Mouse (Mus musculus) T-cell, adult 66 days (primary cell): ENCODE results near the gene Nolc1. TPM values are rescaled to one million over a fixed set of nuclear protein-coding genes. Genes with fewer than 3 reads are reported as not detected.

Source experiments
- total RNA-seq, 2 experiments: library from RNA; stranded (reverse); gene quantifications; 3 replicates in 1 of 2; 4 replicates in 1 of 2; pipeline ENCODE4 v1.2.4; 2023

The Nolc1 gene
- 10 to 100 TPM; 75.6 to 81.5 TPM for total RNA-seq

DNA sequence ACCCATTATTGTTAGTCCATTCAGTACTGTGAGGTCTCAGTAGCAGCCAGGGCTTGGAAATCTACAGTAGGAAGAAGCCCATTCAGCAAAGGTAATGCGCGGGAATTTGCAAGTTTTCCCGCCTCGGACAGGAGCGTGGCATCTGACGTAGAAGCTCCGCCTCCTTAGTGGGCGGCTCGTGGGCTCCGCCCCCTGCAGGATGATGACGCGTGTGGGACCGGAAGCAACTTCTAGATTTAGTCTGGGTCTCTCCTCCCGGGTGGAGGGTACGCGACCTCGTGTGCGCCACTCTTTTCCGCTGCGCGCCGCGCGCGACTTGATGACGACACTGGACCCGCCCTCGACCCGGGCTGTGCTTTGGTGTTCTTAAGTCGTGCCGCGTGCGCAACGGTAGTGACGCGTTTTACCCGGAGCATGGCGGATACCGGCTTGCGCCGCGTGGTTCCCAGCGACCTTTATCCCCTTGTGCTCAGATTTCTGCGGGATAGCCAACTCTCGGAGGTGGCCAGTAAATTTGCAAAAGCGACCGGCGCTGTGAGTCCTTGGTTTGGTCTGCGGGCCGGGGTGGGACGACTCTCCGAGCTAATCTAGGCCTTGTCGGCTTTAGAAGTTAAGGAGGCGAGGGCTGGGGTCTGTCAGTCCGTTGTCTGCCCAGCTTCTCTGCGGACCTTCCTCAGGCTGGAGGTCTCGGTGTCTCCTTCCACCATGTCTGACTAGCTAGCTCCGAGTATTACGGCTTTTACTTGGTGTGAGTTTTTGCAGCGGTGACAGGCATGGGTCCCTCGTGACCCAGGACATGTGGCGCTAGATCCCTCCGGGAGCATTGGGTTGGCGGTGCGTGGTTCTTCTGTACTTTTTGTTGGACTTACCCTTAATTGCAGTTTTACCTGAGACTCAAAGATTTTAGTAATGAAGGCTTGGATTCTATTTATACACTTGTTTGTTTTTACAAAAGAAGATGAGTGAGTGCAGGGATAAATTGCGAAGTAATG is at the start of gene Nolc1:
Nolc1 (plus strand) TSS at position 248 of the 992 bp plus-strand sequence.

DNA sequence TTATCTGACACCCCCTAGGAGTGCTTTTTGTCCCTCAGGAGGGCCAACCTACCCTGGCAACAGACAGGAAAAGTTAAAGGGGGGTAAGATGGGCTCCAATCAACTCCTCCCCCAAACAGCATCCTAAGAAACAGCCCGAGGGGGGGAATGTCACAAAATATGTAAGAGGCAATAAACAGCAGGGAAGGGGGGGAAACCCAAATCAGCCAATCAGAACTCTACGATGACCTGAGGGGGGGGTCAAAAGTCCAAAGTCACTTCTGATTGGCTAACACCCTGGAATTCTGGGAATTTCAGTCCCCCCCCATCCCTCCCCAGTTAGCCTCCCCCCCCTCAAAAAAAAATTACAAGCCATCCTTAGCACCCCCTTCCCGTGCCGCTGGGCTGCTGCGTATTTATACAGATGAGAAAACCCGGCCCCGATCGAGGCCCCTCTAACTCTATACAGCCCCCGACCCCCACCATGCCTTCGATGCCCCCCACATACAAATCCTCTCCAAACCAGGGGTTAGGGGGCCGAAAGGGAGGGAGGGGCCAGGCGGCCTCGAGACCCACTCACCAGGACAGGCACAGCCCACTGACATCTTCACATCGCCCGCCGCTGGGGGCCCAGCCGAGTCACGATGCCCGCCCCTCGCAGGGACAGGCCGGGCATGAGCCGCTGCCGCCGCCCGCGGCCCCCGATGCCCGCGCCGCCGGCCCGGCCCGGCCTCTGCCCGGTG is 31.2 kb upstream of the Nolc1 start, which contains the start of gene Pprc1:
Pprc1 (plus strand) TSS at position 616 of the 722 bp plus-strand sequence.

DNA sequence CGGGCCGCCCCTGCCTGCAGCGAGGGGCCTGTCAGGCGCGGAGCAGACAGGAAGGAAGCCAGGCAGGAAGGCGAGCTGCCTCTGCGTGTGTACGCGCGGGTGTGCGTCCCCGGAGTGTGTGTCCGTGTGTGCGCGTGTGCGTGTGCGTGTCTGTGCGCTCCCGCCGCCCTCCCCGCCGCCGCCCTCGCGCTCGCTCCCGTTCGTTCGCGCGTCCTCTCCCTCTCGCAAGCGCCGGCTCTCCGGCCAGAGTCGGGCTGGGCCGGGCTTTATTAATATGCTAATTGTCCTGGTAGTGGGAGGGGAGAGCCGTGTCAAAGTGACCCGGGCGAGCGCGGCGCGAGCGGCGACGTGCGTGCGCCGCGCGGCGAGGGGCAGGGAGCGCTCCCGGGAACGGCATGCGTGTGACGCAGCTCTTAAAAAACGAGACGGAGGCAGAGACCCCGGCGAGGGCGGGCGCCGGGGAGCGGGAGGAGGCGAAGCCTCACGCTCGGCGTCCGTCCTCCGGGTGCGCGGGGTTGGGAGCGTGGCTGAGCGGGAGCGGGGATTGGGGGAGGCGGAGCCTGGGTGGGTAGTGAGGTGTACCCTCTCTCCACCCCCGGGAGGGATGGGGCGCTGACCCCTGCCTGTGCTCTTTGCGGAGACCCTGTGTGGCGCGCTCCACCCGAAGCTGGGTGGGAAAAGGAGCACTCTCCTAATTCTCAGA is 30.5 kb upstream of the Nolc1 start, which contains the start of gene Ldb1:
Ldb1 (minus strand) TSS at position 222 of the 703 bp plus-strand sequence.

DNA sequence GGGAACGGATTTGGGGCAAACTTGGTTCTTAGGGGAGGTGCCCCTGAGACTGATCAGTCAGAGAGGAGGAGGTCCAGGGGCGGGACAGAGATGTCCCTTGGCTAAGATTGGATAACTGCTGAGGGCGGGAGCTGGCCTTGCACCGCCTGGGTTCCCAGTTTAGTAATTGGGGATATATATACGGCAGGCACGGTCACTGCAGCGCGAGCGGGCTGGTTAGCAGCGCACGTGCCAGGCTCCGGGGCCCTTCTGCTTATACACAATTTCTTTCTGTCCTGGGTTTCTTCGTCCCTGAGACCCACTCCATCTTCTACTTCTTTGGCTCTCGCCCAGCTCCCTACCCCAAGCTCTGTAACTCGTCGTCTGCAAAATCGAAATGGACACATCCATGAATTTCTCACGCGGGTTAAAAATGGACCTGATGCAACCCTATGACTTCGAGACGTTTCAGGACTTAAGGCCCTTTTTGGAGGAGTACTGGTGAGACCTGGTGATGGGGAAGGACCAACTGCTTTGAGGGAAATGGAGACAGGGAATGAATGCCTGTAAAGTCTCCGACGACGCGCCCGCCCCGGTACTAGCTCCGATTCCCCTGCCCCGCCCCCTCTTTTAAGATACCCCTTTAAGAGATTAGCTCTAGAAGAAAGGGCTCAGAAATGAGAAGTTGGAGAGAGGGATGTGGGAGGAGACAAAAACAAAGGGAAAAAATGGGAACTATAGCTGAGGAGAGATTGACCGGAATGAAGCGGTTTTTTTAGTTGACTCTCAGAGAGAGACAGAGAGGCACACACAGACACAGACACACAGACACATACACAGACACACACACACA is 56.2 kb downstream of the Nolc1 start, which contains the start of gene Elovl3:
Elovl3 (plus strand) TSS at position 204 of the 832 bp plus-strand sequence.

Other genes starting within 250 kb of the Nolc1 start
- 10 to 100 TPM; 20.7 to 26.2 TPM for gene Armh3, start 77.4 kb upstream of the Nolc1 start, total RNA-seq
- gene Hps6, start 72.4 kb upstream of the Nolc1 start, total RNA-seq, result 10 to 100 TPM in 1 of 2 experiments, 1 to 10 TPM in 1; 9.2 to 10.5 TPM
- gene Pprc1, start 31.0 kb upstream of the Nolc1 start, total RNA-seq, result 100 to 1,000 TPM; 112 to 123 TPM
- gene Ldb1, start 30.6 kb upstream of the Nolc1 start, total RNA-seq, result 100 to 1,000 TPM; 360 to 379 TPM
- gene Elovl3, start 56.0 kb downstream of the Nolc1 start, total RNA-seq, result not detected
- not detected for gene Pitx3, start 72.5 kb downstream of the Nolc1 start, total RNA-seq
- 10 to 100 TPM; 87.0 to 91.4 TPM for gene Gbf1, start 76.6 kb downstream of the Nolc1 start, total RNA-seq
- 10 to 100 TPM; 68.7 to 78.2 TPM for gene Nfkb2, start 228.5 kb downstream of the Nolc1 start, total RNA-seq